ENCODE assay signal across 8 mouse cellular contexts in the genomic region with DNA sequence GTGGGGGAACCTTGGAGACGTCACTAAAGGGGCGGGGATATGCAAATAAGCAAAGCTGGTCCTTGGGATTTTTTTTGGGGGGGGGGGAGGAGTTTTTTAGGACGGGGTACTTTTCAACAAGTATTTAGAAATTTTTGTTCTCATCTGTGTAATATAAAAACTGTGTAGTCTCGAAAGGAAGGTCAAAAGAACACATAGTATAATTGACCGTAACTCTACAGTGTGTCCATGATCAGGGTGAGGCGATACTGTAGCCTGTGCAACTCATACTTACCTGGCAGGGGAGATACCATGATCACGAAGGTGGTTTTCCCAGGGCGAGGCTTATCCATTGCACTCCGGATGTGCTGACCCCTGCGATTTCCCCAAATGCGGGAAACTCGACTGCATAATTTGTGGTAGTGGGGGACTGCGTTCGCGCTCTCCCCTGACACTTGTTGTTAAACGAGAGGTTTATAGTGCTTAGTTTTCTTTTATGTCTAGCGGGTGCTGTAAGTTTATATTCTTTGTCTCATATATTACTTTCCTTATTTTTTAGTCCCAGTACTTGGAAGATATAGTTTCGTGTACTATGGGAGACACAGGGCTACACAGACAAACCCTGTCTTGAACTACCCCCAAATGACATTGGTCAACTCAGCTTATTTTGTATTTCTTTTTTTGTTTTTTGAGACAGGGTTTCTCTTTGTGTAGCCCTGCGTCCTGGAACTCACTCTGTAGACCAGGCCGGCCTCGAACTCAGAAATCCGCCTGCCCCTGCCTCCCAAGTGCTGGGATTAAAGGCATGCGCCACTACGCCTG. TPM values are rescaled to one million over a fixed set of nuclear protein-coding genes. Genes with fewer than 3 reads are reported as not detected.
DNase-seq lines count a peak whose midpoint lies in the region; ATAC-seq lines count a peak whose summit lies in the region.
"Not testable (repeated sequence)": the region's sequence is repeated elsewhere in the genome, so short reads cannot be mapped to it uniquely, and the experiment has no call there.

No protein-coding gene starts in this region.

- H3K27ac ChIP-seq in hindbrain, embryonic 13.5 days, result peak overlapping the region; percentile 84

- H3K9ac ChIP-seq in hindbrain, embryonic 13.5 days, result peak overlapping the region; percentile 53

- H3K27me3 ChIP-seq in hindbrain, embryonic 13.5 days, result not testable (repeated sequence)

- peak overlapping the region; percentile 30; the same call in 1 of the 2 replicates for H3K4me3 ChIP-seq in hindbrain, embryonic 13.5 days

- peak; percentile 86 for DNase-seq in NIH3T3 (ENCODE audit: low read depth)
- peak; percentile 85 to 87 for DNase-seq in cerebellum, postnatal 14 days
- DNase-seq in frontal cortex, postnatal 14 days (ENCODE audit: low spot score in 2 of 2), result peak; percentile 81 to 88
- DNase-seq in layer of hippocampus, postnatal 14 days (ENCODE audit: low spot score in 2 of 2), result peak; percentile 87 to 88
- DNase-seq in lung, postnatal 10 days, result peak; percentile 94
- DNase-seq in ovary, postnatal 14 days (ENCODE audit: low spot score), result peak; percentile 73
- DNase-seq in thymus, postnatal 10 days (ENCODE audit: low spot score in 2 of 2), result peak; percentile 87 to 90

- ATAC-seq in hindbrain, embryonic 13.5 days (ENCODE audit: low FRiP score), result peak; percentile 94

- not testable (repeated sequence) for H3K9me3 ChIP-seq in hindbrain, embryonic 13.5 days

- WGBS in hindbrain, embryonic 13.5 days, result 1% methylated on average over 24 of the region's 24 CpGs

- H3K4me1 ChIP-seq in hindbrain, embryonic 13.5 days (replicated peaks), result peaks cover 19% of the 10 kb centered on the region

- not testable (repeated sequence) for H3K36me3 ChIP-seq in hindbrain, embryonic 13.5 days

- H3K4me2 ChIP-seq in hindbrain, embryonic 13.5 days, result peak overlapping the region; percentile 50

RNA-seq across cellular contexts. Expression of a gene that starts 21.8 kb away (rescaled TPM):
- polyA plus RNA-seq in hindbrain, embryonic 13.5 days (2015; fragmentation: Nextera tagmentation; extraction: Ambion mirVana), result 1.00 and 1.0 TPM in 2 replicates
- total RNA-seq in layer of hippocampus, postnatal 14 days (2021), result under 1 TPM; 0.12 to 0.51 TPM

RNA-seq across cellular contexts. Expression of a gene that starts 21.9 kb away (rescaled TPM):
- polyA plus RNA-seq in hindbrain, embryonic 13.5 days (2015; fragmentation: Nextera tagmentation; extraction: Ambion mirVana), result 5.1 and 6.2 TPM in 2 replicates
- total RNA-seq in layer of hippocampus, postnatal 14 days (2021), result 1 to 10 TPM; 3.9 to 4.4 TPM

Comparison
In these comparisons a context has a peak if more than half of its experiments do, and no peak if none do; other contexts are left out.
1. Peak in every context shown above with its lines: DNase-seq, ATAC-seq, H3K4me3 ChIP-seq and H3K27ac ChIP-seq.